In genomic region chr8:115410191-115410590, GRCm38 (mm10) we compare ENCODE assay signal across 23 mouse cellular contexts.
"Had no signal": no experiment of that assay in that cellular context is flagged by ENCODE, and none has a peak within 500 bp of the region (broad histone marks: within the 10 kb centered on the region; RNA-seq: fewer than 3 reads in every experiment).

No protein-coding gene starts in this region.

- H3K27me3 ChIP-seq: limb, embryonic 12.5 days; limb, embryonic 15.5 days; liver, embryonic 12.5 days; liver, embryonic 15.5 days; midbrain, embryonic 12.5 days; midbrain, embryonic 15.5 days; neural tube, embryonic 12.5 days; neural tube, embryonic 15.5 days had no signal

- H3K4me1 ChIP-seq: liver, embryonic 15.5 days had no signal

- DNase-seq: kidney, adult 2 months; kidney, postnatal 25 days; layer of hippocampus, adult 9-11 months; left cerebral cortex, postnatal 4 days; lung, adult 2 months; lung, postnatal 14 days; lung, postnatal 4 days; right cerebral cortex, adult 18-20 months; right cerebral cortex, postnatal 14 days; right cerebral cortex, postnatal 4 days; thymus, adult 2 months; thymus, postnatal 14 days had no signal

- H3K9me3 ChIP-seq: limb, embryonic 15.5 days; liver, embryonic 12.5 days; liver, embryonic 15.5 days; midbrain, embryonic 15.5 days; neural tube, embryonic 12.5 days; neural tube, embryonic 15.5 days had no signal

- H3K4me3 ChIP-seq: layer of hippocampus, adult 2 months; limb, embryonic 12.5 days; limb, embryonic 15.5 days; liver, embryonic 12.5 days; liver, embryonic 15.5 days; midbrain, embryonic 12.5 days; midbrain, embryonic 15.5 days; neural tube, embryonic 12.5 days; neural tube, embryonic 15.5 days had no signal

- H3K36me3 ChIP-seq: limb, embryonic 12.5 days; limb, embryonic 15.5 days; liver, embryonic 12.5 days; liver, embryonic 15.5 days; midbrain, embryonic 12.5 days; midbrain, embryonic 15.5 days; neural tube, embryonic 12.5 days; neural tube, embryonic 15.5 days had no signal

- H3K9ac ChIP-seq: limb, embryonic 12.5 days; limb, embryonic 15.5 days; liver, embryonic 12.5 days; liver, embryonic 15.5 days; midbrain, embryonic 12.5 days; midbrain, embryonic 15.5 days; neural tube, embryonic 12.5 days; neural tube, embryonic 15.5 days had no signal

- H3K4me2 ChIP-seq: limb, embryonic 12.5 days; limb, embryonic 15.5 days; liver, embryonic 12.5 days; liver, embryonic 15.5 days; midbrain, embryonic 12.5 days; midbrain, embryonic 15.5 days; neural tube, embryonic 12.5 days; neural tube, embryonic 15.5 days had no signal

- ATAC-seq: liver, embryonic 12.5 days; midbrain, embryonic 15.5 days had no signal

- H3K27ac ChIP-seq: kidney, postnatal 0 days; layer of hippocampus, adult 2 months; limb, embryonic 12.5 days; limb, embryonic 15.5 days; liver, embryonic 12.5 days; liver, embryonic 15.5 days; midbrain, embryonic 12.5 days; midbrain, embryonic 15.5 days; neural tube, embryonic 12.5 days; neural tube, embryonic 15.5 days; stomach, postnatal 0 days had no signal
